Mouse (Mus musculus) midbrain, embryonic 12.5 days (tissue): Measurements from ENCODE around the gene Scrt2. TPM values are rescaled to one million over a fixed set of nuclear protein-coding genes. Genes with fewer than 3 reads are reported as not detected.

Source experiments
- ATAC-seq: fragments of 200-750 bp; cut with Nextera tagmentation; 2 replicates; pipeline ENCODE4 v1.8.0; 2017; ENCODE audit warnings: low read depth, moderate TSS enrichment, moderate library complexity; ENCODE audit not compliant: low FRiP score
- H3K27ac ChIP-seq: fragments of 300-500 bp; sonication (generic); replicated peaks from 2 replicates; pipeline ENCODE4 v1.5.1; 2016; ENCODE audit warnings: mild to moderate bottlenecking
- H3K27me3 ChIP-seq: fragments of 300-500 bp; sonication (generic); 2 replicates; pipeline ENCODE4 v1.6.1; 2016; ENCODE audit warnings: mild to moderate bottlenecking
- H3K36me3 ChIP-seq: fragments of 300-500 bp; sonication (generic); 2 replicates; pipeline ENCODE4 v1.6.1; 2016
- H3K4me1 ChIP-seq: fragments of 300-500 bp; sonication (generic); 2 replicates; pipeline ENCODE4 v1.6.1; 2016
- H3K4me2 ChIP-seq: fragments of 300-500 bp; sonication (generic); replicated peaks from 2 replicates; pipeline ENCODE4 v1.6.1; 2016; ENCODE audit warnings: mild to moderate bottlenecking, moderate library complexity
- H3K4me3 ChIP-seq: fragments of 300-500 bp; sonication (generic); 2 replicates; pipeline ENCODE4 v1.5.1; 2016; ENCODE audit warnings: mild to moderate bottlenecking
- H3K9ac ChIP-seq: fragments of 300-500 bp; sonication (generic); replicated peaks from 2 replicates; pipeline ENCODE4 v1.6.1; 2016; ENCODE audit warnings: mild to moderate bottlenecking, moderate library complexity
- H3K9me3 ChIP-seq: fragments of 300-500 bp; sonication (generic); 2 replicates; pipeline ENCODE4 v1.6.1; 2016; ENCODE audit warnings: mild to moderate bottlenecking
- WGBS: fragments of 180-500 bp; shearing (Covaris S2); methylation state at CpG from one replicate; pipeline ENCODE4 v1.1.7; 2016; 5-methylcytosine and 5-hydroxymethylcytosine counted together
- polyA plus RNA-seq: library from polyadenylated mRNA; unstranded; fragments of >200 nt; fragmentation: Nextera tagmentation; extraction: Ambion mirVana; gene quantifications from 2 replicates; pipeline ENCODE4 v1.2.1, GENCODE M21; 2016

Gene Scrt2
- polyA plus RNA-seq, 1 experiment from 2014 or later = 15.3 TPM

DNA sequence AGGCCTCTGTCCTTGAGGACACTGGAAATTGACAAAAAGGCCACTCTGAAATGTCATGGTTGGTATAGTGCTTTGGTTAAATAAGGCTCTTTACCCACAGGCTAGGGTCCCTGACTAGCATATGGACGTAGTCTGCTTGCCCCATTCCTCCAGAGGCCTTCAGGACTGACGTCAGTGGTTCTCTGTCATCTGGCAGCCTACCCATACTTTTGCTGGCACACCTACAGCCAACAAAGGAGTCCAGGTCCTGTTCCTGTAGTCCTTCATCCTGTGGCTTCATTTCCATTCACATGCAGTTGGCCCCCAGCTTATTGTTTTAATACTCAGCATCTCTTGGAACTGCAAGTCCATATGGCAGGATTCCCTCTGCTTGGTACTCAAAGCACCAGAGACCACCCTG lies 15.6 kb downstream of the Scrt2 start:
- Histone ChIP-seq H3K27me3 (peaks cover 48% of the 10 kb centered on the region), H3K9me3 (no peaks in the 10 kb centered on the region), H3K4me3 (no peak overlapping the region), H3K27ac (no peak overlapping the region; the same call in 1 of the 2 replicates), H3K36me3 (peaks cover 5% of the 10 kb centered on the region; the same call in 1 of the 2 replicates), H3K9ac (no peak overlapping the region), H3K4me2 (no peak overlapping the region), H3K4me1 (peaks cover 39% of the 10 kb centered on the region)
- no peak for ATAC-seq
- 71% methylated on average over 2 of the region's 2 CpGs for WGBS

DNA sequence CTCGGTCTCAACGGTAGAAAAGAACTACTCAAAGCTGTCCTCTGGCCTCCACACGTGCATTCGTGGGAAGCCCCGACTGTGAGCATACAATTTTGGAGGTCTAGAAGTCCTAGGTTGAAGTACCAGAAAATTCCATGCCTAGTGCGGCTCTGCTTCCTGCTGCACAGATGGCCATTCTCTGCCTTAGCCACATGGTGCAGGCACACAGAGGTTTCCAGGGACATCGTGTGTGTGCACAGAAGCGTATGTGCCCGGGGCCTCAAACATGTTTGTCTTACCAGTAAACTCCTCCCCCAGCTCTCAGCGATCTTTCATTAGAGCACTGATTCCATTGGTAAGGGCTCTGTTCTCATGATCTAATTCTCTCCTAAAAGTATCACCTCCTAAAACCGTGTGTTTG lies 16.6 kb downstream of the Scrt2 start:
- ATAC-seq = no peak
- H3K27me3 ChIP-seq = peaks cover 49% of the 10 kb centered on the region
- 74% methylated on average over 11 of the region's 11 CpGs for WGBS
- H3K4me3 ChIP-seq = no peak overlapping the region
- H3K4me2 ChIP-seq = no peak overlapping the region
- no peaks in the 10 kb centered on the region for H3K9me3 ChIP-seq
- peaks cover 32% of the 10 kb centered on the region for H3K4me1 ChIP-seq
- peak overlapping the region; percentile 39 for H3K27ac ChIP-seq
- H3K36me3 ChIP-seq = peaks cover 5% of the 10 kb centered on the region; the same call in 1 of the 2 replicates
- no peak overlapping the region for H3K9ac ChIP-seq

DNA sequence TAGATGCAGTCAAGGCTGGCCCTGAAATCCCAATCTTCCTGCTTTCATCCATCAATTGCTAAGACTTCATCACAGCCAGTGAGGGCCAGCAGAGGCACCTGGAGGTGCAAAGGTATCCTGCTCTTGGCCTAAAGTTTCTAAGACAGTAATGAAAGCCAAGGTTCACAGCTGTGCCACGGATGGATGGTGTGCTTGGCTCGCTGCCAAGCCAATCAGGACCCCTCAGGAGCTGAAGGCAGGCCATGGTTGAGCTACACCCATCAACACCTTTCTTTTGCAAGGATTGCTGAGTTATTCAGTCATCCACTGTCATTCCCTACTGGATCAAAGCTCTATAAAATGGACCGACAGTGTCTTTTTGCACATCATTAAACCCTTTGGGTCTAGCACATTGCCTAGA lies 18.2 kb downstream of the Scrt2 start:
- H3K4me3 ChIP-seq = no peak overlapping the region
- no peak overlapping the region for H3K4me2 ChIP-seq
- peaks cover 41% of the 10 kb centered on the region for H3K27me3 ChIP-seq
- no peak for ATAC-seq
- no peaks in the 10 kb centered on the region for H3K9me3 ChIP-seq
- 77% methylated on average over 3 of the region's 3 CpGs for WGBS
- H3K27ac ChIP-seq = no peak overlapping the region
- H3K9ac ChIP-seq = no peak overlapping the region
- H3K36me3 ChIP-seq = no peaks in the 10 kb centered on the region
- peaks cover 19% of the 10 kb centered on the region for H3K4me1 ChIP-seq

DNA sequence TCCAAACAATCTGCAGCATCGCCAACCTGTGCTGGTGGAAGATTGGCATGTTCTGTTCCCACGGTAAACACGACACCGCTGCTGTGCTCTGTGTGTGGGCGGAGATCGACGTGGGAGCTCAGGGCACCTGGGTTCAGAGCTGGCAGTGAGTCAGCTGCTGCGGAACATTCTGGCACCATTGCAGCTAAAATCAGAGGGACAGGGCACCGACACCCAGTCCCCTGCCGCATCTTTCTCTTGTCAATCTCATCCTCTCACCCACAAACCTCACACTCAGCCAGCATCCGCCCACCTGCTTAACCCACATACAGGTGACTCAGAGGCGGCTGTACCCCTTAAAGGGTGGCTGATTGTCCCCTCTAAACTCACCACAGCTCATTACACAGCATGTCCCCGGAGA lies 20.4 kb downstream of the Scrt2 start:
- H3K36me3 ChIP-seq = no peaks in the 10 kb centered on the region
- no peaks in the 10 kb centered on the region for H3K9me3 ChIP-seq
- H3K9ac ChIP-seq = no peak overlapping the region
- peaks cover 22% of the 10 kb centered on the region for H3K4me1 ChIP-seq
- peaks cover 23% of the 10 kb centered on the region; the same call in 1 of the 2 replicates for H3K27me3 ChIP-seq
- no peak overlapping the region for H3K4me2 ChIP-seq
- no peak overlapping the region for H3K27ac ChIP-seq
- no peak overlapping the region for H3K4me3 ChIP-seq
- ATAC-seq = no peak
- WGBS = 86% methylated on average over 13 of the region's 13 CpGs

DNA sequence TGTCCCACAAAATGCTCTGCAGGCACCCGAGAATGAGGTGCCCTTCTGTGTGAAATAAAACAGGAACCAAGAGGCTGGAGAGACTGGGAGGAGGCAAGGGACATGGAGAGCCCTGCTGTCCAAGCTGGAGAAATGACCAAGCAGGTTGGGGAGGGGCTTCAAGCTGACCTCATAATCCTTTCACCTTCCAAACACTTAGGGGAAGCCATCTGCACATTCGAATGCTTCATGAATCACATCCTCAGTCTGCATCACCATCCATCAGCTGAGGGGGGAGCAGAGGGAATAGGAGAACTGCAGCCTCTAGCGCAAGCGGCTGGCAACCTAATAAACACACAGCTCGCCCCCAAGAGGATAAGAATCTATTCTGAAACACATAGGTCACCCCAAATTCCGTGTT lies 21.0 kb downstream of the Scrt2 start:
- H3K4me2 ChIP-seq = no peak overlapping the region
- no peak for ATAC-seq
- 75% methylated on average over 6 of the region's 6 CpGs for WGBS
- no peak overlapping the region for H3K27ac ChIP-seq
- no peak overlapping the region for H3K4me3 ChIP-seq
- H3K4me1 ChIP-seq = peaks cover 23% of the 10 kb centered on the region
- H3K36me3 ChIP-seq = no peaks in the 10 kb centered on the region
- no peaks in the 10 kb centered on the region for H3K9me3 ChIP-seq
- H3K27me3 ChIP-seq = peaks cover 23% of the 10 kb centered on the region; the same call in 1 of the 2 replicates
- H3K9ac ChIP-seq = no peak overlapping the region

DNA sequence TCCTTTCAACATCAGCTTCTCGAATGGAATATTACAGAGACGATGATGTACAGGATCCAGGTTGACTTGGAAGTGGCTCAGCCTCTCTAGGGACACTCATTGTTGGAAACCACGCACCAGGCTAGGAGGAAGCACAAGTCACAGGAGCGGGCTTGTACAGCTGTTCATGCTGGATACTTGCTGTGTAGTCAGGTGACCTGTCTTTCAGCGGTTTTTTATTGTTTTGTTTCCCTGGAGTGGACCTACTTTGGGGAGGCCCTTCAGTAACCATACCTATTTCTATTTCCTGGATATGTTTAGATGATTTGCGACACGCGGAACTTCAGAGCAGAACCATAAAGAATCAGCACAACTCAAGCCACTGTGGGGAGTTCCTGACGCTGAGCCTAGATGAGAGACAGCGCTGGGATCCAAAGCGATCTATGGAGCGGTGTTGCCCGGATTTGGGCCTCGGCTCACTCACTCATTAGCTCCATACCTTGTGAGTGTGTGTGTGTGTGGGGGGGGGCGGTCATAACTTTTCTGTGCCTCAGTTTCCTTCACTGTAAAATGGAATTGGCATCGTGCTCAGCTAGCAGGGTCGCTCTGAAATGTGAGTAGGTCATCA lies 23.5 kb downstream of the Scrt2 start:
- no peaks in the 10 kb centered on the region for H3K36me3 ChIP-seq
- 23% methylated on average over 17 of the region's 17 CpGs for WGBS
- peaks cover 23% of the 10 kb centered on the region; the same call in 1 of the 2 replicates for H3K27me3 ChIP-seq
- H3K4me1 ChIP-seq = peaks cover 22% of the 10 kb centered on the region
- peak overlapping the region; percentile 70 for H3K4me3 ChIP-seq
- peak overlapping the region; percentile 58; the same call in 1 of the 2 replicates for H3K27ac ChIP-seq
- peak overlapping the region; percentile 77; the same call in 1 of the 2 replicates for H3K9ac ChIP-seq
- H3K9me3 ChIP-seq = no peaks in the 10 kb centered on the region
- no peak for ATAC-seq
- peak overlapping the region; percentile 74 for H3K4me2 ChIP-seq

DNA sequence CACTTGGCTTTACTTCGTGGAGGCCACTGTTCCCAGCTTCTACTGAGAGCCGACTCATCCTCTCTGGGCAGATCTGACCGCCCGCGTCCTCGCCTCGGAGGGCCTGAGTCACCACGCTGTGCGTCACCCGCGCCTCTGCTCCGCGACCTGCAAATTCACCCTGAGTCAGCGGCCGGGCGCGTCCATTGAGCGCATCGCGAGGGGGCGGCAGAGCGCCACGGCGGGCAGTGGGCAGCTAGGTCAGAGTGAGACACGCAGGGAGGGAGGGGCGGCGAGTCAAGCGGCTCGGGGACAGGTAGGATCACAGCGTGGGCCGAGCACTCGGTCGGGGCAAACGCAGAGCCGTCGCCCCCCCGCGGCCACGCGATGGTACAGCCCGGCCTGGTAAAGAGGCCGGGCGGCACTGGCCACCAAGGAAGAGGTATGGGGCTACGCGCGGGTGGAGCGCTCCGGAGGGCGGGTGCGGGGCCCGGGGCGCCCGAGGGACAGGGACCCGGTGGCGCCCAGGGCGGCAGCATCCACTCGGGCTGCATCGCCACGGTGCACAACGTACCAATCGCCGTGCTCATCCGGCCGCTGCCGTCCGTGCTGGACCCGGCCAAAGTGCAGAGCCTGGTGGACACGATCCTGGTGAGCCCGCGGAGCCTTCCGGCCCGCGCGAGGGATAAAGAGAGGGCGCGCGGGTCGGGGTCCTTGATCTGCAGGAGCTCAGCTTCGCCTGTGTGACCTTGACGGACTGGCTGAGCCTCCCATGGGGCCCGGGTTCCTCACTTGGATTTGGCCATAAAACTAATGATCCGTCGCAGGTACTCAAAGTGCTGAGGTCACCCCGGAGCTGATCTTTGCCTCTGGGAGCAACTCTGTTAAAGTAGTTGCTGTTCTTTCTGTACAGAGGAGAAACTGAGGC lies 24.2 kb downstream of the Scrt2 start, which contains the start of gene Srxn1:
Gene Srxn1 (plus strand): TSS at position 199 of the 907 bp plus-strand sequence.
- H3K4me2 ChIP-seq = peak within 1 kb of the TSS; percentile 74
- peaks cover 22% of the 10 kb centered on the region for H3K4me1 ChIP-seq
- WGBS = under 1% methylated on average over 73 of the region's 84 CpGs
- peaks cover 23% of the 10 kb centered on the region; the same call in 1 of the 2 replicates for H3K27me3 ChIP-seq
- peak within 1 kb of the TSS; percentile 70 for H3K4me3 ChIP-seq
- H3K9me3 ChIP-seq = no peaks in the 10 kb centered on the region
- ATAC-seq = peak; percentile 86
- H3K36me3 ChIP-seq = no peaks in the 10 kb centered on the region
- peak within 1 kb of the TSS; percentile 58 for H3K27ac ChIP-seq
- peak within 1 kb of the TSS; percentile 77 for H3K9ac ChIP-seq

DNA sequence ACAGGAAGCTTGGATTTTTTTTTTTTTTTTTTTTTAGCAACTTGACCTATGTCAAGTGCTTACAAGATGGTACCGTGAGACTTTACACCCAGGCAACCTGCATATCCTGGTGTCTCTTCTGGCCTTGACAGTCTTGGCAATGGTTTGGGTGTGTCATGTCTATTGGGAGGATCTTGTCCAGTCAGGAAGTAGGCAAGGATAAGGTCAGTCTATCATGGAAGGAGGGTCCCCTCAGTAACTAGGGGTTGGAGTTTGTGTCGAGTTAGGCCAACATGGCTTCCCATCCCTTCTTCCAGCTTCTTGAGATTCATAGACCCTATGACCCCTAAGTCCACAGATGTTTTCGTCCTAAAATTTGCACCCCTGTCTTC lies 24.9 kb downstream of the Scrt2 start:
- H3K27ac ChIP-seq = no peak overlapping the region
- H3K36me3 ChIP-seq = no peaks in the 10 kb centered on the region
- H3K9me3 ChIP-seq = no peaks in the 10 kb centered on the region
- no peak for ATAC-seq
- H3K4me1 ChIP-seq = peaks cover 22% of the 10 kb centered on the region
- WGBS = 90% methylated on average over 3 of the region's 3 CpGs
- H3K4me3 ChIP-seq = peak overlapping the region; percentile 70
- peak overlapping the region; percentile 77; the same call in 1 of the 2 replicates for H3K9ac ChIP-seq
- peak overlapping the region; percentile 74 for H3K4me2 ChIP-seq
- peaks cover 23% of the 10 kb centered on the region; the same call in 1 of the 2 replicates for H3K27me3 ChIP-seq

DNA sequence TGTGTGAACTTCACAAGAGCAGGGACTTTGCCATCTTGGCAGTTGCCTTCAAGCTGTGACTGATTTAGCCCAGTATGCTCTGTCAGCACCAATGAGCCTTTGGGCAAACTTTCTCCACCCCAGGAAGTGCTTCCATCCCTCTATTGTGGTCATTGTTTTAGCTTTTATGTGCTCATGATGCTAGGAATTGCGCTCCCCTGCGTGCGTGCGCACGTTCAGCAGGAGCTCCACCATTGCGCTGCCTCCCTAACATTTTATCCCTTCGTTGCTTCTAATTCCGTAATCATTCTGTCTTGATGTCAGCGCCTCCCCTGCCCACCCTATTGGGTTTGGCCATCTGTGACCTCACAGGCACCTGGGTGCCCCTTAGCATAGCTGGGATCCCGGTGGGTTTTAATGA lies 25.3 kb downstream of the Scrt2 start:
- Histone ChIP-seq H3K27me3 (peaks cover 20% of the 10 kb centered on the region; the same call in 1 of the 2 replicates), H3K36me3 (no peaks in the 10 kb centered on the region), H3K9me3 (no peaks in the 10 kb centered on the region), H3K27ac (no peak overlapping the region), H3K4me3 (no peak overlapping the region), H3K4me2 (peak overlapping the region; percentile 74), H3K9ac (no peak overlapping the region), H3K4me1 (peaks cover 22% of the 10 kb centered on the region)
- WGBS = 95% methylated on average over 10 of the region's 10 CpGs
- no peak for ATAC-seq

DNA sequence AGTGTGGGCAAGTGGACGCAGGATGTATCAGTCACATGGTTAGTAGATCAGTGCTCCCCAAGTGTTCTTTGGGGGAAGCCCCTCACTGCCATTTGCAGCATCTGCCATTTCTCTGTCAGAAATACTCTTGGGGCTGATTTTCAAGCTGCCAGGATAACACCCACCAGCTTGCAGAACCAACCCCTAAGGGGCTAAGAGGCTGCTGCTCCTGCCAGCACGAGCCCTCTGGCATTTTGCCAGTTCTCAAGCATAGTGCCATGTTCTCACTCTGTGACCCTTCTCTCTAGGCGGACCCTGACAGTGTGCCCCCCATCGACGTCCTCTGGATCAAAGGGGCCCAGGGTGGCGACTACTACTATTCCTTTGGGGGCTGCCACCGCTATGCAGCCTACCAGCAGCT lies 27.4 kb downstream of the Scrt2 start:
- H3K4me1 ChIP-seq = peaks cover 28% of the 10 kb centered on the region
- H3K36me3 ChIP-seq = no peaks in the 10 kb centered on the region
- H3K4me2 ChIP-seq = no peak overlapping the region
- peaks cover 8% of the 10 kb centered on the region; the same call in 1 of the 2 replicates for H3K27me3 ChIP-seq
- H3K9me3 ChIP-seq = no peaks in the 10 kb centered on the region
- no peak overlapping the region for H3K9ac ChIP-seq
- H3K27ac ChIP-seq = no peak overlapping the region
- H3K4me3 ChIP-seq = no peak overlapping the region
- no peak for ATAC-seq
- 76% methylated on average over 7 of the region's 7 CpGs for WGBS

DNA sequence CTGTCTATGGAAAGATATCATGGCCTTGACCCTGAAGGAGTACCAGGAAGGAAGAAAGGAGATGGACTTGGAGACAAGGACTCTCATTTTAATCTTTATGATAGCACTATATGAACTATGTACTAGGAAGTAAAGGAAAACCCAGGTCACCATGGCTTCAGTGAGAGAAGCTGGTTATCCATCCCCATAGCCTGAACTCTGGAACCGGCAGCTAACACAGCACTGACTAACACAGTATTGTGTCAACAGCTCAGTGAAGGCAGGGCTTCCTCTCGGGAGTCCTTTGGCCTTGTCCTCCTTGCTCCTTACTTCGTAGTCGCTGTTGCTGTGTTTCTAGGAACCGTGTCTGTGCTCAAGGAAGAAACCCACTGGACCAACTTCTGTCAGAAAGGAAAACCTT lies 28.1 kb downstream of the Scrt2 start:
- no peak overlapping the region for H3K9ac ChIP-seq
- no peaks in the 10 kb centered on the region for H3K9me3 ChIP-seq
- no peaks in the 10 kb centered on the region for H3K36me3 ChIP-seq
- H3K4me1 ChIP-seq = peaks cover 33% of the 10 kb centered on the region
- H3K4me2 ChIP-seq = no peak overlapping the region
- H3K4me3 ChIP-seq = no peak overlapping the region
- no peak for ATAC-seq
- H3K27ac ChIP-seq = no peak overlapping the region
- whole genome bisulfite sequencing = 89% methylated on average over 5 of the region's 5 CpGs
- peaks cover 12% of the 10 kb centered on the region; the same call in 1 of the 2 replicates for H3K27me3 ChIP-seq

DNA sequence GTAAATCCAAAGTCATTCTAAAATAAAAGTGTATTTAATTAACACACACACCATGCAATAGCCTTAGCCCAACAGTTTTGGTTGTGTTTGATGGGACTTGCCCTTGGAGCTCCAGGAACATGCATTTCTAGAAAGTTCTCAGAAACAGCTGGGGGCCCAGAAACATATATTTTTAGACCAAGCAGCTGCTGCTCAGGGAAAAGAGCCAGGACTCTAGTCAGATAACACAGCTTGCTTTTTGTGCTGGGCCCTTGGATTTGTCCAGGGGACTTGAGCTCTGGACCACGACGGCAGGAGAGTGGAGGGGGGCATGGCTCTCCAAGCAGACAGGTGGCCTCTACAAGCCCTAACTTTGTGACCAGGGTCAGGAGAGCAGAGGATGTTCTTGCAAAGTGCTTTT lies 30.0 kb downstream of the Scrt2 start:
- Histone ChIP-seq H3K27ac (no peak overlapping the region), H3K4me2 (no peak overlapping the region), H3K36me3 (no peaks in the 10 kb centered on the region), H3K9ac (no peak overlapping the region), H3K4me3 (no peak overlapping the region), H3K27me3 (peaks cover 26% of the 10 kb centered on the region), H3K9me3 (no peaks in the 10 kb centered on the region), H3K4me1 (peaks cover 31% of the 10 kb centered on the region)
- 70% methylated on average over 2 of the region's 2 CpGs for WGBS
- ATAC-seq = no peak
